Mouse (Mus musculus): ENCODE data around the gene Tmem253.
A peak's percentile ranks its signal among the peaks of the same experiment; 100 is the strongest.

Gene Tmem253

GRCm38 (mm10) chr14:52015445-52016100, at the start of gene Tmem253:
Gene Tmem253 (plus strand): TSS chr14:52015658.
- DNase-seq = no peak

DNA sequence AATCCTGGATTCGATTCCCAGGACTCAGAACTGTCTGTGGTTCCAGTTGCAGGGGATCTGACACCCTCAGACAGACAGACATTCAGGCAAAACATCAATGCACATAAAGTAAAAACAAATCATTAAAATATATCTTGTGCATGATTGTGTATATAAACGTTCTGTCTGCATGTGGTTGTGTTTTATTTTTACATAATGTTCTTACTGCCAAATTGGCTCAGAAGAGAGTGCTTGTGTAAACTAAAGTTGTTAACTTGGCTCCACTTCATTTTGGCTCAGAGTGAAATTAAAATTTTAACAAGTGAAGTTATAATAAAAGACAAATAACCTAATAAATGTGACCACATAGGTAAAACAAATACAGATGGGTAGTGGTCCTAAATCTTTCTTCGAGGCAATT, 48.1 kb upstream of the Tmem253 start:
- DNase-seq = no peak

GRCm38 (mm10) chr14:51979252-51979651, 36.2 kb upstream of the Tmem253 start:
- DNase-seq = no peak

- no peak for DNase-seq
Measured at GRCm38 (mm10) chr14:51983251-51983650, 32.2 kb upstream of the Tmem253 start.

DNA sequence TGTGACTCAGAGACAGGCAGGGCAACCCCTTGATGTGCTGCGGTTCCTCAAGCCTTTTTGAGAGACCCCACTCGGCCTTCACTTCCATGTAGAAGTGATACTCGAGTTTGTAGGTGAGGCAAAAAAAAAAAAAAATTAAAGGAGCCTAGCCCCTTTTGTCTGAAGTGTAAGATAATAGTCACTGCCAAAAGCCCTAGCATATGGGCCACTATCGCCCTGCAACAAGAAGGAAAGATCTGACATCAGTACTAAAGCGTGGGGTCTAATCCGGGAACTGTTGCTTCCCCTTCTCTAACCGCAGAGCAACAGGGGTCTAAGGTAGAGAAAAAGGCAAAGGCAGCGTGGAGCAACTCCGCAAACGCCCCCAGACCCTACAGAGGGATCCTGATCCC, 31.6 kb upstream of the Tmem253 start:
- DNase-seq = no peak

GRCm38 (mm10) chr14:51984247-51985231, 30.9 kb upstream of the Tmem253 start, which contains the start of gene Arhgef40:
Gene Arhgef40 (plus strand): TSS chr14:51984719.
- DNase-seq = peak; percentile 79 to 91

DNA sequence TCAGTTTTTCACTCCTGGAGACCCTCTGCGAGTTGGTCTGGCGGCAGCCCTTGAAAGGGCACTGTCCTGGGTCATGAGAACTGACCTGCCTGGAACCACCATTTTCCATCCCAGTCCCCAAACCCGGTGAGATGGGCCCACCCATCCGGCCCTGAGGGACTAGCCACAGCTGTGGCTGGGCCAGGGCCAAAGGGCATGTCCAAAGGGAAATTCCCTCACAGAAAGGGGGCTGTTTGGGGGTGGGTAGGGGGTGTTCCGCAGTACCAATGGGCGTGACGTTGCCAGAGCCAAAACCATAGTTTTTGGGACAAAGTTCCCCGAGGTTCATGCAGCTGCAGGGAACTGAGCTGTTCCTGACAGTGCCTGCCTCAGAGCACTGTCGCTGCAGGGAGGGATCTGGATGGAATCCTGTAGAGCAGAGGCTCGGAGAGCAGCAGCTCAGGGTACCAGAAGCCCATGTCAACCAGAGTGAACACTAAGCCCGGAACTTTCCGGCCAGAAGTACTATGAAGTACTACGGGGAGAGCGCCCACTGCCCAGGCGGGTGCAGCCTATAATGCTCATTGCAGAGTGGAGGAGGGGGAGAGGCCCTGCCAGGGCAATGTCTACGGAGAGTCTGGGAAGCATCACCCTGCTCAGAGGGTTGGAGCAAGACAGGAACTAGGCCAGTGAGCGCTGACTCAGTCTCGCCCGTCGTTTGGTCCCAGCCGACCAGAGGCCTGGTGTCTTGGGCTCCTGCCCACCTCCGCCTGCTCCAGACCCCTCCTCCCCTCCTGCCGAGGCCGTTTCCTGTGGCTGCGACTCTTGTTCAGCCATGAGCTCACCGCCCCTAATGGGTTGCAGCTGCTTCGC, 29.9 kb upstream of the Tmem253 start:
- peak; percentile 74 to 88 for DNase-seq

DNA sequence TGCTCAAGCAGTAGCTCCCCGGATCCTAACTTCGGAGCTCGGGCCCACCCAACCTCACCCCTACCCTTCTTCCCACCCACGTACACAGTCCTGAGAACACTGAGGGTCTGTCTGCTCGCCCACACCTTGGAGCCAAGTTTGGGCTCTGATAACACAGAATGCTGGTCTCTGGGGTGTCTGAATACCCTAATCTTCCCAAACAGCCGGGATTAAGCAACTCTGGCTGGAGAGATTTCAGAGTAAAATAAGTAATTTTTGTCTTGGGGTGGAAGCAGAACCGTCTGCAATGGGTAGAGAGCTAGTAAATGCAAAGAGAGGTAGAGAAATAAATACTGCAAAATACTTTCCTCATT, 29.3 kb upstream of the Tmem253 start:
- DNase-seq = no peak

DNA sequence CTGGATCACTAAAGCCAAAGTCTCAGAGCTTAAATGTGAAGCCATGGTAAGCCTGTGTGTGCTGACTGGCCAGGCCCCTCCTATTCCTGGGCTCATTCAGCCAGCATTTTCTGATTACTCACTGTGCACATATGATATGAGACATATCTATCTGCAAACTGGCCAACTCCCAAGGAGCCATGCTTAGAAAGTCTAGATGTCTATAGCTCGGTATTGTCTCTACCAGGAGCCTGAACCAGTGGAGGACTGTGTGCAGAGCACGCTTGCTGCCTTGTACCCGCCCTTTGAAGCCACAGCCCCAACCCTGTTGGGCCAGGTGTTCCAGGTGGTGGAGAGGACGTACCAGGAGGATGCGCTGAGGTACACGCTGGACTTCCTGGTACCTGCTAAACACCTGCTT, 28.3 kb upstream of the Tmem253 start:
- DNase-seq = no peak

- peak; percentile 75 to 87 for DNase-seq
Measured at GRCm38 (mm10) chr14:51988731-51989130, 26.7 kb upstream of the Tmem253 start.

- no peak for DNase-seq
Measured at GRCm38 (mm10) chr14:51989461-51989970, 25.9 kb upstream of the Tmem253 start.

GRCm38 (mm10) chr14:51994453-51994852, 21.0 kb upstream of the Tmem253 start:
- no peak for DNase-seq

- no peak for DNase-seq
Measured at GRCm38 (mm10) chr14:51995219-51995871, 20.1 kb upstream of the Tmem253 start.

DNA sequence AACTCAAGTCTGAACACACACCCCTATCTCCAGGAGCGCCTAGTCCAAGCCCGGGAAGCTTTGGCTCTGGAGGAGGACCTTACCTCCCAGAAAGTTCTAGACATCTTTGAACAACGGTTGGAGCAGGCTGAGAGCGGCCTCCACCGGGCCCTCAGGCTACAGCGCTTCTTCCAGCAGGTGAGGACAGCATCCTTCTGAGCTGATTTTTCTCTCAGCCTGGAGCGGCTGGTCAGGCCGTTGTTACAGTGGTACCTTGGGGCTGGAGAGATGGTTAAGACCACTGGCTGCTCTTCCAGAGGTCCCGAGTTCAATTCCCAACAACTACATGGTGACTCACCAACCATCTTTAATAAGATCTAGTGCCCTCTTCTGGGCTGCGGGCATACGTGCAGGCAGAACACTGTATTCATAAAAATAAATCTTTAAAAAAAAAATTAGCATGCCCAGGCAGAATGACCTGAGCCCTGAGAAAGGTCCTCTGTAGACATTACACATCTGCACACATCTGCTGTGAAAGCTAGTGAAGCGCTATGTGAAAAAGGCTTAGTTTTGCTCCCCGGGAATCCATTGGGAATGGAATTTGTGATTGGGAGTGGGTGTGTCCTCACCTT, 19.1 kb upstream of the Tmem253 start:
- DNase-seq = no peak

- no peak for DNase-seq
Measured at GRCm38 (mm10) chr14:51996866-51997265, 18.6 kb upstream of the Tmem253 start.

- no peak for DNase-seq
Measured at GRCm38 (mm10) chr14:51997483-51997882, 18.0 kb upstream of the Tmem253 start.

DNA sequence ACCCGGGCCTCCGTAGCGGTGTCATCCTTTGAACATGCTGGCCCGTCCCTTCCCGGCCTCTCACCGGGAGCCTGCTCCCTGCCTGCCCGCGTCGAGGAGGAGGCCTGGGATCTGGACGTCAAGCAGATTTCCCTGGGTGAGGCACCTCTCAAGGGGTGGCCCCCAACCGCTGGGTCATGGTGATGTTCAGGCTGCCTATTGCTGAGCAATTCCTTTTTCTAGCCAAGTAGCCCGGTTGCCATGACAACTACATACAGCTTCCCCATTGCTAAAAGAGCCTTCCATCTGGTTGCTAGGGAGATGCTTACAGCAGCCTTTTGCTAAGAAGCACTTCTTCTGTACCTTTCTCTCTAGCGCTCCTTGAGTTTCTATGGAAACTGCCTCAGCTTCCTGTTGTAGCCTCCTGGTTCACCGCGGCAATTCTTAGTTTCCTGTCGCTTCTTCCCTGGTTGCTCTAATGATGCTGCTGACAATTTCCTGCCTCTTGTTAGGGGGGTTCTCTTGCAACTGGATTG, 11.4 kb upstream of the Tmem253 start:
- no peak for DNase-seq

- DNase-seq = no peak
Measured at GRCm38 (mm10) chr14:52005141-52005540, 10.3 kb upstream of the Tmem253 start.

GRCm38 (mm10) chr14:52005616-52006015, 9.8 kb upstream of the Tmem253 start:
- DNase-seq = no peak

DNA sequence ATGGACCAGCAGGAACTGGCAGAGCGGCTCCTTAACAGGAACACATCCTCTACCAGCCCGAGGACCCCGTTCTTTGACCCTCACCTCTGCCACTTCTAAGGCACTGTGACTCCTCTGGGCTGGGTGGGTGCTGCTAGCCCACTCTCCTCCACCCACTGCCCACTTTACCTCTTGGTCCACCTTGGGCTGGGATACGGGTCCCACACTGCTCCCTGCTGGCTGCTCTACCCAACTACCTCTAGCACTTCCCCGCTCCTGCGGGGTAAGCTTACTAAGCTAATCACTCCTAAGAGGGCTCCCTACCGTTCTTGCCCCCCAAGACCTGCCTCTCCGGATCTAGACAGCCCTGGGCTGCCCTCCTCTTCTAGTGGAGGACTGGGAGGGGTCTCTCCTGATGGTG, 9.2 kb upstream of the Tmem253 start:
- DNase-seq = peak in 1 of 2 experiments; percentile 41

GRCm38 (mm10) chr14:52006771-52007170, 8.7 kb upstream of the Tmem253 start:
- DNase-seq = peak in 1 of 2 experiments; percentile 43
